8 mouse cellular contexts compared by ENCODE assay signal in genomic region chr6:136553767-136554569, GRCm38 (mm10). TPM values are rescaled to one million over a fixed set of nuclear protein-coding genes. Genes with fewer than 3 reads are reported as not detected.
DNase-seq lines count a peak whose midpoint lies in the region; ATAC-seq and TF ChIP-seq lines count a peak whose summit lies in the region.

No protein-coding gene starts in this region.

- no peaks in the 10 kb centered on the region for H3K27me3 ChIP-seq in hindbrain, embryonic 11.5 days (ENCODE audit: control insufficient read depth, insufficient read depth, low read length)
- no peaks in the 10 kb centered on the region for H3K27me3 ChIP-seq in midbrain, postnatal 0 days (ENCODE audit: insufficient read depth, low read length)

- H3K9ac ChIP-seq in hindbrain, embryonic 11.5 days (ENCODE audit: low read depth, low read length), result no peak overlapping the region
- H3K9ac ChIP-seq in midbrain, postnatal 0 days (replicated peaks; ENCODE audit: low read length, poor library complexity, severe bottlenecking), result no peak overlapping the region

- H3K9me3 ChIP-seq in hindbrain, embryonic 11.5 days (ENCODE audit: control insufficient read depth, low read length), result no peaks in the 10 kb centered on the region
- no peaks in the 10 kb centered on the region for H3K9me3 ChIP-seq in midbrain, postnatal 0 days (ENCODE audit: low read length)

- peak; percentile 81 for ATAC-seq in erythroblast, adult 5-6 weeks (replicated peaks; ENCODE audit: low FRiP score, poor library complexity, severe bottlenecking)
- ATAC-seq in hindbrain, embryonic 11.5 days (ENCODE audit: low FRiP score), result peak; percentile 88
- ATAC-seq in midbrain, postnatal 0 days (ENCODE audit: low FRiP score), result peak; percentile 74

- no peak overlapping the region for H3K4me3 ChIP-seq in hindbrain, embryonic 11.5 days (ENCODE audit: low read depth, low read length)
- no peak overlapping the region for H3K4me3 ChIP-seq in midbrain, postnatal 0 days (ENCODE audit: low read depth, low read length)

- WGBS in hindbrain, embryonic 11.5 days, result 40% methylated on average over 11 of the region's 11 CpGs
- WGBS in midbrain, postnatal 0 days, result 31% methylated on average over 11 of the region's 11 CpGs

- H3K36me3 ChIP-seq in hindbrain, embryonic 11.5 days (ENCODE audit: control insufficient read depth, insufficient read depth, low read length), result no peaks in the 10 kb centered on the region
- H3K36me3 ChIP-seq in midbrain, postnatal 0 days (ENCODE audit: insufficient read depth, low read length), result no peaks in the 10 kb centered on the region

- intact Hi-C loops in left cerebral cortex, postnatal 36 days (cut with DNase I), result loop anchor here (2.0 kb wide), 2 partner anchors 35 to 129 kb away; no protein-coding TSS in a partner anchor

- peak; percentile 72 for DNase-seq in left cerebral cortex, adult 11 months (ENCODE audit: low spot score)
- no peak for DNase-seq in left cerebral cortex, postnatal 36 days (ENCODE audit: low spot score in 2 of 2)
- DNase-seq in adipocyte (ENCODE audit: low spot score), result peak; percentile 60
- DNase-seq in hindbrain, embryonic 11.5 days (ENCODE audit: low spot score), result peak; percentile 76
- peak; percentile 41 for DNase-seq in liver
- peak; percentile 91 for DNase-seq in midbrain, postnatal 0 days (ENCODE audit: low spot score)
- peak; percentile 42 for DNase-seq in yolk sac, embryonic 10.5 days (ENCODE audit: low spot score)

- 0 out of 2 replicates have a peak overlapping the region, but pooled peaks have one; percentile 30 for H3K27ac ChIP-seq in hindbrain, embryonic 11.5 days (ENCODE audit: low read depth, low read length)
- H3K27ac ChIP-seq in midbrain, postnatal 0 days (ENCODE audit: low read depth, low read length), result peak overlapping the region; percentile 78

- TF ChIP-seq CTCF in midbrain, postnatal 0 days (IDR thresholded peaks at IDR 0.05), result peak; percentile 49

- H3K4me2 ChIP-seq in hindbrain, embryonic 11.5 days (replicated peaks; ENCODE audit: low read depth, low read length), result no peak overlapping the region
- 0 out of 2 replicates have a peak overlapping the region, but pooled peaks have one; percentile 26 for H3K4me2 ChIP-seq in midbrain, postnatal 0 days (ENCODE audit: low read depth, low read length, poor library complexity, severe bottlenecking)

- H3K4me1 ChIP-seq in hindbrain, embryonic 11.5 days (replicated peaks; ENCODE audit: control insufficient read depth, insufficient read depth, low read length), result no peaks in the 10 kb centered on the region
- H3K4me1 ChIP-seq in midbrain, postnatal 0 days (ENCODE audit: insufficient read depth, low read length), result no peaks in the 10 kb centered on the region

RNA-seq across cellular contexts. Expression of gene Atf7ip, which starts 48.0 kb away (rescaled TPM):
- total RNA-seq in left cerebral cortex, postnatal 36 days (2021), result 100 to 1,000 TPM; 102 to 125 TPM
- 153 and 185 TPM in 2 replicates for total RNA-seq in erythroblast, adult 5-6 weeks (2015; ENCODE audit: low replicate concordance)
- total RNA-seq in erythroblast, adult 5-6 weeks (2017; ENCODE audit: low replicate concordance), result 205 and 233 TPM in 2 replicates
- polyA plus RNA-seq in hindbrain, embryonic 11.5 days (2014; fragmentation: Nextera tagmentation; extraction: Ambion mirVana), result 54.1 and 73.7 TPM in 2 replicates
- 43.1 and 55.2 TPM in 2 replicates for total RNA-seq in midbrain, postnatal 0 days (2014; rRNA removed)
- polyA plus RNA-seq in midbrain, postnatal 0 days (2015; fragmentation: Nextera tagmentation; extraction: Ambion mirVana), result 18.9 and 28.7 TPM in 2 replicates

Comparison
In these comparisons a context has a peak if more than half of its experiments do, and no peak if none do; other contexts are left out.
1. DNase-seq: peak in left cerebral cortex, adult 11 months (single experiment), adipocyte (single experiment), hindbrain, embryonic 11.5 days (single experiment), liver (single experiment), midbrain, postnatal 0 days (single experiment) and yolk sac, embryonic 10.5 days (single experiment); none in left cerebral cortex, postnatal 36 days (0 of 2).
2. Peak in every context shown above with its lines, with median percentiles within 50 percentile points of each other: ATAC-seq.